Mouse (Mus musculus) stomach, postnatal 0 days (tissue): ENCODE measurements around the gene Dhx32. TPM values are rescaled to one million over a fixed set of nuclear protein-coding genes. Genes with fewer than 3 reads are reported as not detected.
A peak's percentile ranks its signal among the peaks of the same experiment; 100 is the strongest.

Source experiments
- ATAC-seq: fragments of 200-750 bp; cut with Nextera tagmentation; 2 replicates; pipeline ENCODE4 v1.8.0; 2017; ENCODE audit not compliant: low FRiP score, low TSS enrichment
- DNase-seq: peaks from one replicate; pipeline ENCODE4 v3.0.0-alpha.2; 2016; ENCODE audit warnings: low spot score
- H3K27ac ChIP-seq: fragments of 300-500 bp; sonication (generic); replicated peaks from 2 replicates; pipeline ENCODE4 v1.5.1; 2014; ENCODE audit warnings: mild to moderate bottlenecking, control low read depth
- H3K27me3 ChIP-seq: fragments of 300-500 bp; sonication (generic); 2 replicates; pipeline ENCODE4 v1.6.1; 2014; ENCODE audit warnings: low read length; ENCODE audit not compliant: control insufficient read depth, insufficient read depth
- H3K36me3 ChIP-seq: fragments of 300-500 bp; sonication (generic); 2 replicates; pipeline ENCODE4 v1.6.1; 2014; ENCODE audit warnings: low read length, mixed read lengths; ENCODE audit not compliant: control insufficient read depth, insufficient read depth
- H3K4me1 ChIP-seq: fragments of 300-500 bp; sonication (generic); replicated peaks from 2 replicates; pipeline ENCODE4 v1.6.1; 2014; ENCODE audit warnings: antibody characterized with exemption; ENCODE audit not compliant: control insufficient read depth, insufficient read depth
- H3K4me2 ChIP-seq: fragments of 300-500 bp; sonication (generic); replicated peaks from 2 replicates; pipeline ENCODE4 v1.6.1; 2014; ENCODE audit warnings: low read depth, mild to moderate bottlenecking, control low read depth, moderate library complexity
- H3K4me3 ChIP-seq: fragments of 300-500 bp; sonication (generic); 2 replicates; pipeline ENCODE4 v1.5.1; 2014; ENCODE audit warnings: low read depth, low read length, control low read depth
- H3K9ac ChIP-seq: fragments of 300-500 bp; sonication (generic); 2 replicates; pipeline ENCODE4 v1.6.1; 2014; ENCODE audit warnings: mild to moderate bottlenecking, low read length, control low read depth, mixed read lengths
- H3K9me3 ChIP-seq: fragments of 300-500 bp; sonication (generic); 2 replicates; pipeline ENCODE4 v1.6.1; 2016; ENCODE audit warnings: low read length; ENCODE audit not compliant: control insufficient read depth
- CTCF ChIP-seq: IDR thresholded peaks from 2 replicates; pipeline ENCODE4 v1.5.1; 2016; ENCODE audit warnings: antibody characterized with exemption, low read depth, mild to moderate bottlenecking, moderate library complexity
- EP300 ChIP-seq: optimal IDR thresholded peaks from 2 replicates; pipeline ENCODE3; 2016; ENCODE audit warnings: antibody characterized with exemption
- WGBS: fragments of 180-500 bp; shearing (Covaris S2); extraction: QIAGEN DNeasy Blood & Tissue Kit; methylation state at CpG from one replicate; pipeline ENCODE4 v1.1.7; 2014; 5-methylcytosine and 5-hydroxymethylcytosine counted together
- polyA plus RNA-seq: library from polyadenylated mRNA; unstranded; fragments of >200 nt; fragmentation: Nextera tagmentation; extraction: Ambion mirVana; gene quantifications from 2 replicates; pipeline ENCODE4 v1.2.1, GENCODE M21; 2015

The Dhx32 gene
- polyA plus RNA-seq, 1 experiment from 2014 or later = 57.6 TPM

DNA sequence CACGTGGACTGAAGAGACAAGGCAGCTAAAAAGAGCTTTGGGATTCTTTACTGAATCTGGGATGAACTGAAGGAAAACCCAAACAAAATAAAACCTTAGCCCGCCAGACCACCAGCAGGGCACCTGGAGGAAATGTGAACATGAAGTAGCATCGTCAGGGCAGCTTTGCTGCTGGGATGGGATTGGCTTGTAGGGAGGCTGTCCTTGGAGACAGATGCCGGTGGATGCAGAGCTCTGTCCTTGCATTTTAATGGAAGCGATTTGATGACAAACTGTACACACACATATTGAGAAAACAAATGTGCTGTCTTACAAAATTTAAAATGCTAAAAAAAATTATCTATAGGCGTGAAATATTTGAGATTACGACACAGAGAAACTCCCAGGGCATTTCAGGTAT lies 30.4 kb upstream of the Dhx32 start:
- Histone ChIP-seq H3K36me3 (no peaks in the 10 kb centered on the region), H3K4me2 (no peak overlapping the region), H3K4me1 (no peaks in the 10 kb centered on the region), H3K9ac (no peak overlapping the region), H3K4me3 (no peak overlapping the region), H3K9me3 (no peaks in the 10 kb centered on the region), H3K27me3 (no peaks in the 10 kb centered on the region), H3K27ac (no peak overlapping the region)
- DNase-seq (no peak), ATAC-seq (no peak)
- TF ChIP-seq CTCF = no peak
- no peak for TF ChIP-seq EP300
- WGBS = 67% methylated on average over 7 of the region's 7 CpGs

DNA sequence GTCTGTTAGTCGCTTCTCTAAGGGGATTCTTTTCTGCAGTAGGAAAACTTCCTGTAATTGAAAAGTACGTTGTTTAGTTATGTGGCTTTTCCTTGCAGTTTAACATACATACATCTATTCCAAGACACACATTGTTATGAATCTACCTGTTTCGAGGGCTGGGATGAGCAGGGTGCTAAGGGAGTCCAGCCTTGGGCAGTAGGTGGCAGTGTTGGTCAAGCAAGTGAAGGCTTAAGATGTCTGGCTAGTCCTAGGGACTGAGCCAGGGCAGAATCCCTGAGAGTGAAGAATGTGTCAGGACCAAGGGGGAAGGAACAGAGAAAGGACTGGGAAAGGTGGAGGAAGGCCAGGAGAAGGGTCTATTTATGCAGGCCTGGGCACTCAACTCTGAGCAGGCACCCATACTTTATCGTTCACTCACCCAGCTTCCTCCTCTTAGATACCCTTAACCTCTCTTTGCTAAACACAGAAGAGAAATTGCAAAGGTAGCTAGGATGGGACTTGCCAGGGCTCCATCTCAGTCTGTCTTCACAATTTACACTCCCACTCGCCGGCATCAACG lies 23.2 kb upstream of the Dhx32 start:
- 42% methylated on average over 7 of the region's 7 CpGs for whole genome bisulfite sequencing
- Histone ChIP-seq H3K4me3 (no peak overlapping the region), H3K36me3 (no peaks in the 10 kb centered on the region), H3K4me1 (no peaks in the 10 kb centered on the region), H3K27ac (no peak overlapping the region), H3K4me2 (no peak overlapping the region), H3K9me3 (no peaks in the 10 kb centered on the region), H3K27me3 (no peaks in the 10 kb centered on the region), H3K9ac (no peak overlapping the region)
- ATAC-seq (peak; percentile 65), DNase-seq (peak; percentile 73)
- TF ChIP-seq CTCF (peak; percentile 93), EP300 (no peak)

DNA sequence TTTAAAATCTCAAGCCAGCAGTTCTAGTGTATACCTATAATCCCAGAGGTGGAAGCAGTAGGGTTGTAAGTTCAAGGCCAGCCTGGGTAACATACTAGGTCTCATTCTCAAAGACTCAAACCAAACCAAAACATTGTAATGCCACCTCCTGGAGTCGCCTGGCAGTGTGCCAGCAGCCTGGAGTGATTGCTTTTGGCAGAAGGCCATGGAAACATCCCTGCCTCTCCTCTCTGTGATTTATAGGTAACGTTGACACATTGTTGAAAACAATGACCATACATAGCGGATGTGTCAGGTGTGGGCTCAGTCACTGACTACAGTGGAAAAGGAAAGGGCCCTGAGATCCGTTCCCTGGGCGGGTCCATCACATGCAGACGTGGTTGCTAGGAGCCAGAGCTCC lies 19.3 kb upstream of the Dhx32 start:
- TF ChIP-seq CTCF (no peak), EP300 (no peak)
- H3K27ac ChIP-seq = no peak overlapping the region
- WGBS = 24% methylated on average over 6 of the region's 6 CpGs
- no peaks in the 10 kb centered on the region for H3K4me1 ChIP-seq
- ATAC-seq (peak; percentile 29; the same call in 1 of the 2 replicates), DNase-seq (no peak)
- H3K9ac ChIP-seq = no peak overlapping the region
- H3K4me3 ChIP-seq = no peak overlapping the region
- no peaks in the 10 kb centered on the region for H3K9me3 ChIP-seq
- no peaks in the 10 kb centered on the region for H3K27me3 ChIP-seq
- H3K36me3 ChIP-seq = no peaks in the 10 kb centered on the region
- no peak overlapping the region for H3K4me2 ChIP-seq

DNA sequence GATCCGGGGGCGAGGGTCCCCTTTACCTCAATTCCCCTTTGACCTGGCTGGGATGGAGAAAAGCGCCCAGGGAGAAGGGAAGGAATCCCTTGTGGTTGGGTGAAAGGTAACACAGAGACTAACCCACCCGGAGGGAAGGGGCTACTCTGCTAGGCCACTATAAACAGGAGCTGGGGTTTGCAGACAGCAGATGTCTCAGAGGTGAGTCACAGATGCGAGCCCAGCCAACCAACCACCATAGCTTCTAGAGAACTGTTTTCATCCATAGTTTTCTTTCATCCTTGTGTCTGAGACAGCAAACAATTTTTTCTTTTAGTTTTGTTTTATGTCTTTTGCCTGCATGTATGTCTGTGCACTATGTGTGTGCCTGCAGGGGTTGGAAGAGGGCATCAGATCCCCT lies 17.4 kb upstream of the Dhx32 start:
- Histone ChIP-seq H3K9ac (no peak overlapping the region), H3K4me3 (no peak overlapping the region), H3K9me3 (no peaks in the 10 kb centered on the region), H3K27me3 (no peaks in the 10 kb centered on the region), H3K36me3 (no peaks in the 10 kb centered on the region), H3K4me1 (no peaks in the 10 kb centered on the region), H3K27ac (no peak overlapping the region), H3K4me2 (no peak overlapping the region)
- DNase-seq = no peak
- 63% methylated on average over 5 of the region's 5 CpGs for WGBS
- ATAC-seq = no peak
- TF ChIP-seq CTCF (no peak), EP300 (no peak)

DNA sequence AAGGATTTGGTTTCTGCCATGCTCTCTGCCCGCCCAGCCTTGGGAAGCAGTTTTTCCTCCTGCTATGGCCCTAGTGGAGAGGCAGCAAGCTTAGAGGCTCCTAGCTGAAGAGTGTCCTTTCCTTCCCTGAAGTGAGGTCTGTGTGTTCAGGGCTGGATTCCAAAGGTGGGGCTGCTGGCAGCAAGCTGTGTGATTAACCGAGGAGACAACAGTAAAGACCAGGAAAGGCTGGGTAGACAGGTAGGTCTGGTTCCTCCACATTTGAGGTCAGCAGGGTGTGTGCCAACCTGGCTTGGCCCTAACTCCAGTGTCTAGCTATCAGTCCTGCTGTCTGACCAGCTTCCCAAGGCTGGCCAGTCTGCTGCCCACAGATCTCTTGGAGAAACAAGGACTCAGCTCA lies 12.2 kb upstream of the Dhx32 start:
- WGBS = 62% methylated on average over 2 of the region's 2 CpGs
- H3K4me3 ChIP-seq = no peak overlapping the region
- ATAC-seq (peak; percentile 76), DNase-seq (peak; percentile 67)
- peaks cover 3% of the 10 kb centered on the region; the same call in 1 of the 2 replicates for H3K4me1 ChIP-seq
- no peaks in the 10 kb centered on the region for H3K27me3 ChIP-seq
- H3K36me3 ChIP-seq = no peaks in the 10 kb centered on the region
- TF ChIP-seq CTCF = no peak
- TF ChIP-seq EP300 = peak; percentile 84
- peak overlapping the region; percentile 35; the same call in 1 of the 2 replicates for H3K27ac ChIP-seq
- H3K4me2 ChIP-seq = no peak overlapping the region
- no peak overlapping the region for H3K9ac ChIP-seq
- H3K9me3 ChIP-seq = no peaks in the 10 kb centered on the region

DNA sequence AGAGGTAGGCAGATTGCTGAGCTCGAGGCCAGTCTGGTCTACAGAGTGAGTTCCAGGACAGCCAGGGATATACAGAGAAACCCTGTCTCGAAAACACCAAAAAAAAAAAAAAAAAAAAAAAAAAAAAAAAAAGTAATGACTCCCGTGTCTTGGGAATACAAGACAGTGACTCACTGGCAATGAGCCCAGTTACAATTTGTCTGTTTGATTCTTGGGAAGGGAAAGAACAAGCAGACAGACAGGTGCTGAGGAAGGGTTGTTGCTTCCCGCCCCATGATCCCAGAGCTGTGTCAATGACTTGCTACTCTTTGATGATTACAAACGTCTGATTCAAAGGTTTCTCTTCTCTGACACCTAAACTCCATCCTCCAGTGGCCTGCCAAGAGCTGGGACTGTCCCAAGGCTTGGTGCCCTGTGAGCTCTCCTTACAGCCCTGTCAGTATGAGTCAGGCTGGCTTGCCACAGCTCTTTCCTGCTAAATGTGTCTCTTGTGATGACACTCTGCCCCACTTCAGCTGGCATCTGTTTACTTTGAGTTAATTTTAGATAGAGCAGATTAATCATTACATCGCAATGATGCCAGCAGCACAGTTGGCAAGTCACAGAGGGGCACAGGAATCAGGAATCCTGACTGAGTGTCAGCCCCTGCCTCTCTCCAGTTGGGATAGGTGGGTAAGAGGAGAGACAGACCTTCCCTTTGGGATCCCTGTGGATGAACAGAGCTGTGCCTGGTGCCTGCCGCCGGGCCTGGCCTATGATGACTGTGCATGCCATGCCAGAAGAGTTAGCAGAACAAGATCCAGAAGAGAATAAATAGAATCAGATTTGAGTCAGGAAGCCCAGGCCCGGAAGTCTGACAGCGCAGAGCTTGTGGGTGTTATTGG lies 11.0 kb upstream of the Dhx32 start:
- peak; percentile 67 for ATAC-seq
- Histone ChIP-seq H3K9ac (no peak overlapping the region), H3K4me3 (no peak overlapping the region), H3K27me3 (no peaks in the 10 kb centered on the region), H3K27ac (peak overlapping the region; percentile 49), H3K4me1 (peaks cover 3% of the 10 kb centered on the region; the same call in 1 of the 2 replicates), H3K9me3 (no peaks in the 10 kb centered on the region), H3K4me2 (no peak overlapping the region), H3K36me3 (no peaks in the 10 kb centered on the region)
- WGBS = 40% methylated on average over 10 of the region's 10 CpGs
- no peak for DNase-seq
- no peak for TF ChIP-seq EP300
- no peak for TF ChIP-seq CTCF
